Mouse (Mus musculus): ENCODE measurements around the gene Gga1. TPM values are rescaled to one million over a fixed set of nuclear protein-coding genes. Genes with fewer than 3 reads are reported as not detected.

Gene Gga1
- total RNA-seq, 2 experiments from 2014 or later, result 64.8 to 68.2 TPM

DNA sequence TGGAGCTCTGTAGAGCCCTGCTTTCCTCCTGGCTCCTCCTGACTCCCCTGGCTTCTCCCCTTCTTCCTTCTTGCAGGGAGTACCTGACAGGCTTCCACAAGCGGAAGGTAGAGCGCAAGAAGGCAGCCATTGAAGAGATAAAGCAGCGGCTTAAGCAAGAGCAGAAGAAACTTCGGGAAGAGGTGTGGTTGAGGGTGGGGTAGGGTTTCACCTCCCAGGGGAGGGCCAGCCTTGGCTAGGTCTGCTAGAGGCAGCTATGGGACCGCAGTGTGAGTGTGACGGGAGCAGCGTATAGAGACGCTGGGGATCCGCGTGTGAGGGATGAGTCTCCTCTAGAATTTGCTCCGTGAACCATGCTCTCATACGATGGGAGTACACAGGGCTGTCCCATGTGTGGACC is 59.4 kb downstream of the Gga1 start:
- intact Hi-C loops (cut with DNase I), result no loop called here
- Histone ChIP-seq H3K27ac (no peak overlapping the region), H3K4me3 (no peak overlapping the region)
- TF ChIP-seq CTCF (IDR thresholded peaks at IDR 0.05), result no peak
- DNase-seq (ENCODE audit: extremely low spot score in 1 of 2, low spot score in 2 of 2), result no peak

DNA sequence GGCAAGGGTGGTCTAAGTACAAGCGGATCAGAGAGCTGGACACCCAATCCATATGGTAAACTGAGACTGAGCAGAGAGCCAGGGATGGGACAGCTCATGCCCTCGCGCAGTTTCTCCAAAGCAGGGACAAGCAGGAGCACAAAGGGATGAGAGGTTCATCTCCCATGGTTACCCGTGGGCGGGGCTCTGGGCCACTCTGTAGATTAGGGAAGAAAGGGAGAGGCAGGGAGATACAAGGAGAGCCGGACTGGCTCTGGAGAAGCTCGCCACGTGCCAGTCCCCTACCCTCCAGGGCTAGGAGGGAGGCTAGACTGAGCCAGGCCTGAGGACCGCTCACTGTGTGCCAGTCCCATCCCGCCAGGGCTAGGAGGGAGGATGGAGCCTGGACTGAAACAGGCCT is 60.3 kb downstream of the Gga1 start:
- Histone ChIP-seq H3K27ac (no peak overlapping the region), H3K4me3 (no peak overlapping the region)
- intact Hi-C loops (cut with DNase I), result no loop called here
- DNase-seq (ENCODE audit: extremely low spot score in 1 of 2, low spot score in 2 of 2), result no peak
- no peak for TF ChIP-seq CTCF (IDR thresholded peaks at IDR 0.05)

DNA sequence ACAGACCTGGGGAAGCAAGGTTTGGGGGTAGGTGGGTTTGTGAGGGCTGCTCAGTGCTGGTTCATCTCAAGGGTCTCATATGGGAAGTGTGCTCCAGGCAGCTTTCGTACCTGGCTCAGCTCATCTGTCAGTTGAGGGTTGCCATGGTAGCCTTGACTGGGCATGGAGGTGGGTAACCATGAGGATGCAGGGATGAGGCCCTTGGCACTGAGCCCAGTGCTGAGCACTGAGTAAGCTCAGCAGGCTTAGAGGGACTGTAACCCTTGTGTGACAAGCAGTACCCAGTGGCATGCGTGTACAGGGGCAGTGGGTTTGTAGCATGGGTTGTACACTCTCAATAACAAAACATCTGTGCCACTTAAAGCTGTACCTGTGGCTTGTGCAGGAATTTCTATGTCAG is 61.0 kb downstream of the Gga1 start:
- intact Hi-C loops (cut with DNase I), result no loop called here
- H3K4me3 ChIP-seq, result no peak overlapping the region
- TF ChIP-seq CTCF (IDR thresholded peaks at IDR 0.05), result no peak
- DNase-seq (ENCODE audit: extremely low spot score in 1 of 2, low spot score in 2 of 2), result no peak
- H3K27ac ChIP-seq, result no peak overlapping the region

DNA sequence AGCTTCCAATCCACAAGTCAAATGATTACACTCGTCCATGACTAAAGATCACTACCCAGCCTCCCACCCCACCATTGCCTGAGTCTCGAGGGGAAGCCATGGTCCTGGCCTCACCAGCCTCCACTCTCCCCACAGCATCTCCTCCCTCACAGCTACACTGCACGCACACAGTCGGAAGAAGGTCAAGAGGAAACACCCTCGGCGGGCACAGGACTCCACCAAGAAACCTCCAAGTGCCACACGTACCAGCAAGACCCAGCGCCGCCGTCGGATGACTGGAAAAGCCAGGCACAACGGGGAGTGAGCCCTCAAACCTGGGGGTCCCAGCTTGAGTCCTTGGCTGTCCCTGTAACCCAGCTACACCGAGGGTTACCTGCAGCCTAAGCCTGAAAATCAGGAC is 63.3 kb downstream of the Gga1 start:
- no peak overlapping the region for H3K27ac ChIP-seq
- H3K4me3 ChIP-seq, result no peak overlapping the region
- TF ChIP-seq CTCF (IDR thresholded peaks at IDR 0.05), result no peak
- DNase-seq (ENCODE audit: extremely low spot score in 1 of 2, low spot score in 2 of 2), result no peak
- intact Hi-C loops (cut with DNase I), result no loop called here

DNA sequence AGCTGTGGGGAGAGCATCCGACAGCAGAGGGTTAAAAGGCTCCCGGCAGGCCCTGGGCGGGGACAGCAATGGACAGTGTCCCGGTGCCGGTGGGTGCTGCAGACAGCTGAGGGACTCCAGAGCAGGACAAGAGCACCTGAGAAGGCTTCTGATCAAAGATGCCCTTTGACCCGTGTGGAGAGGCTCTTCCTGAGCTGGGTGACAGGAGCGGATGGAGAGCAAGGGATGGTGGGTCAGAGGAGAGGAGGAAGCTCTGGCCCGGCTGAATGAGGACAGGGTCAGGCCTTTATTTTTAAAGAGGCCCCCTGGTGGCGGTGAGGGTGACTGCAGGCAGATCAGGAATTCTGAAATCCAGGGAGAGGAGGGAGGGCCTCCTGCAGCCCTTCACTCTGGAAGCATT is 65.7 kb downstream of the Gga1 start:
- TF ChIP-seq CTCF (IDR thresholded peaks at IDR 0.05), result peak; percentile 97
- Histone ChIP-seq H3K27ac (0 out of 2 replicates have a peak overlapping the region, but pooled peaks have one; percentile 53), H3K4me3 (no peak overlapping the region)
- intact Hi-C loops (cut with DNase I), result loop anchor here (1.0 kb wide), 1 partner anchor 27 kb away; no protein-coding TSS in a partner anchor
- DNase-seq (ENCODE audit: extremely low spot score in 1 of 2, low spot score in 2 of 2), result peak; percentile 78 to 81

Small RNA genes within 50 kb of the gene (microRNA-seq; reads per million reads assigned to microRNA genes)
- gene Mir6955, result 0.96 to 2.9 reads per million in 2 experiments

Other genes with a start within 250 kb of the Gga1 start
- 100 to 1,000 TPM; 144 to 177 TPM for gene Elfn2, start 158.4 kb upstream of the Gga1 start, total RNA-seq (2021)
- 1 to 10 TPM; 5.0 to 6.2 TPM for gene Mfng, start 103.7 kb upstream of the Gga1 start, total RNA-seq (2021)
- gene Card10, start 74.1 kb upstream of the Gga1 start, total RNA-seq (2021), result 1 to 10 TPM; 4.8 TPM
- 10 to 100 TPM; 10.6 to 13.1 TPM for gene Cdc42ep1, start 34.6 kb upstream of the Gga1 start, total RNA-seq (2021)
- not detected for gene Lgals2, start 21.7 kb upstream of the Gga1 start, total RNA-seq (2021)
- not detected for gene Gm49510, start 22.5 kb downstream of the Gga1 start, total RNA-seq (2021)
- 10 to 100 TPM; 35.0 to 37.7 TPM for gene Sh3bp1, start 22.6 kb downstream of the Gga1 start, total RNA-seq (2021)
- 100 to 1,000 TPM; 165 to 171 TPM for gene Pdxp, start 36.7 kb downstream of the Gga1 start, total RNA-seq (2021)
- 10 to 100 TPM; 19.8 to 20.4 TPM for gene Lgals1, start 49.5 kb downstream of the Gga1 start, total RNA-seq (2021)
- 10 to 100 TPM; 36.2 to 38.8 TPM for gene Nol12, start 57.7 kb downstream of the Gga1 start, total RNA-seq (2021)
- 10 to 100 TPM; 11.8 to 12.7 TPM for gene Triobp, start 70.5 kb downstream of the Gga1 start, total RNA-seq (2021)
- 10 to 100 TPM; 80.4 to 81.1 TPM for gene H1f0, start 151.3 kb downstream of the Gga1 start, total RNA-seq (2021)
- under 1 TPM in 1 of 2 experiments, not detected in 1; 0.84 TPM for gene Galr3, start 164.7 kb downstream of the Gga1 start, total RNA-seq (2021)
- 10 to 100 TPM; 19.7 to 19.8 TPM for gene Ankrd54, start 185.7 kb downstream of the Gga1 start, total RNA-seq (2021)
- 10 to 100 TPM; 62.5 to 66.6 TPM for gene Eif3l, start 198.0 kb downstream of the Gga1 start, total RNA-seq (2021)
- 10 to 100 TPM; 22.8 to 23.2 TPM for gene Micall1, start 231.7 kb downstream of the Gga1 start, total RNA-seq (2021)